Mouse (Mus musculus) central nervous system, embryonic 11.5 days (tissue): Measurements from ENCODE around the gene Slc38a11. TPM values are rescaled to one million over a fixed set of nuclear protein-coding genes. Genes with fewer than 3 reads are reported as not detected.

Experiments
- polyA plus RNA-seq: library from polyadenylated mRNA; depleted of rRNA; stranded (reverse); fragments of >200 nt; gene quantifications from 2 replicates; pipeline ENCODE4 v1.2.3, GENCODE M21; 2012; rRNA removed

Gene Slc38a11
- polyA plus RNA-seq: 0.50 and 0.60 TPM in 2 replicates

GRCm38 (mm10) chr2:65363828-65364497 is at the start of gene Slc38a11:
Gene Slc38a11, minus strand, starts transcription at chr2:65364034.

Other genes with a start within 250 kb of the Slc38a11 start
- gene Cobll1, start 124.6 kb downstream of the Slc38a11 start, polyA plus RNA-seq: 2.6 and 3.2 TPM in 2 replicates
- gene Scn3a, start 203.6 kb upstream of the Slc38a11 start, polyA plus RNA-seq: 14.8 and 15.6 TPM in 2 replicates